Mouse (Mus musculus): Measurements from ENCODE around the gene Ace.

GRCm38 (mm10) chr11:105952111-105952510, 15.6 kb upstream of the Ace start:
- TF ChIP-seq CTCF (IDR thresholded peaks at IDR 0.05; ENCODE audit: low read depth, low read length): no peak
- no peak for TF ChIP-seq POLR2A (IDR thresholded peaks at IDR 0.05; ENCODE audit: borderline replicate concordance, low read depth, low read length)

Data from bone marrow macrophage, adult 2 months (primary cell).